Mouse (Mus musculus) liver, postnatal 0 days (tissue): ENCODE results near the gene F12.

Experiments
- CTCF ChIP-seq: sonication (generic); IDR thresholded peaks from 2 replicates; pipeline ENCODE4 v1.5.1; 2016; ENCODE audit warnings: antibody characterized with exemption, low read depth
- EP300 ChIP-seq: IDR thresholded peaks from 2 replicates; pipeline ENCODE4 v1.6.1; 2016; ENCODE audit warnings: antibody characterized with exemption, low read depth, mild to moderate bottlenecking

- no peak for TF ChIP-seq CTCF
- TF ChIP-seq EP300, result no peak
Measured at GRCm38 (mm10) chr13:55411826-55412225, 14.8 kb downstream of the F12 start.
